Mouse (Mus musculus): ENCODE data around the gene Ccr8.

GRCm38 (mm10) chr9:120083158-120083894 lies 8.6 kb upstream of the Ccr8 start:
- TF ChIP-seq CTCF (IDR thresholded peaks at IDR 0.05; ENCODE audit: control insufficient read depth, insufficient read depth, insufficient replicate concordance, low read depth, low read length), result no peak
- no peak for TF ChIP-seq POLR2A (IDR thresholded peaks at IDR 0.05; ENCODE audit: control insufficient read depth, low read depth, low read length)

All from testis, adult 2 months (tissue).